19 mouse cellular contexts compared by ENCODE assay signal in genomic region chr11:86088815-86089214, GRCm38 (mm10).
"Had no signal": no experiment of that assay in that cellular context is flagged by ENCODE, and none has a peak within 500 bp of the region (broad histone marks: within the 10 kb centered on the region; RNA-seq: fewer than 3 reads in every experiment).

No protein-coding gene starts in this region.

- DNase-seq: kidney, adult 18-20 months; kidney, adult 9 months; kidney, postnatal 25 days; layer of hippocampus, postnatal 36 days; liver; lung, adult 18-20 months; midbrain, embryonic 14.5 days; thymus, adult 18-20 months; thymus, postnatal 36 days had no signal

- H3K27ac ChIP-seq: kidney, postnatal 0 days; left cerebral cortex, adult 2 months; limb, embryonic 12.5 days; liver, embryonic 12.5 days; liver, embryonic 15.5 days; macrophage had no signal

- ATAC-seq: inflammation-experienced regulatory T-cells, adult 6 months; intestine, embryonic 16.5 days; liver, embryonic 12.5 days had no signal

- H3K27me3 ChIP-seq: limb, embryonic 12.5 days; liver, embryonic 12.5 days; liver, embryonic 15.5 days; megakaryocyte, embryonic 14.5 days had no signal

- H3K4me3 ChIP-seq: left cerebral cortex, adult 2 months; limb, embryonic 12.5 days; liver, embryonic 12.5 days; liver, embryonic 15.5 days; megakaryocyte, embryonic 14.5 days had no signal

- H3K9me3 ChIP-seq: limb, embryonic 12.5 days; liver, embryonic 12.5 days; liver, embryonic 15.5 days; megakaryocyte, embryonic 14.5 days had no signal

- H3K36me3 ChIP-seq: limb, embryonic 12.5 days; liver, embryonic 12.5 days; liver, embryonic 15.5 days had no signal

- H3K4me2 ChIP-seq: limb, embryonic 12.5 days; liver, embryonic 12.5 days; liver, embryonic 15.5 days; midbrain, embryonic 11.5 days had no signal

- H3K9ac ChIP-seq: limb, embryonic 12.5 days; liver, embryonic 12.5 days; liver, embryonic 15.5 days had no signal

- H3K4me1 ChIP-seq: limb, embryonic 12.5 days; liver, embryonic 12.5 days; liver, embryonic 15.5 days; megakaryocyte, embryonic 14.5 days had no signal
